Mouse (Mus musculus): ENCODE data around the gene Gm8212.
"Not testable (repeated sequence)": the region's sequence is repeated elsewhere in the genome, so short reads cannot be mapped to it uniquely, and the experiment has no call there.

Gene Gm8212

DNA sequence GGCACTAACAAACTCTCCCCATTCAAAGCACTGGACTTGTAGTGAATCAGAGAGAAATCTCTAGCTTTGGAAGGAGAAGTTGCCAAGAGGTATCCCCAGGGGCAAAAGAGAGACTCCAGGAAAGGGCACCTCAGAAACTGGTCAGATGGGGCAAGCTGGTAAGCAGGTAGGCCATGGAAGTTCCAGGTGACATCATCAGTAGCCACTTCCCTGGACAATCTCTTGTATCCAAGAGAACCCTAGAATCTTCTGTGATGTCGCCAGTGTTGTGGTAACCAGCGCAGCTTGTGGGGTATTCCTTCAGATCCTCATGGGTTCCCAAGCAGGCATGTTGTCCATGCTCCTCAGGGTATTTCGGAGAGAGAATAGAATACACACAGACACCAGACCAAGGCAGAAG lies at the start of gene Gm8212:
Gene Gm8212 (plus strand): TSS at position 301 of the 400 bp plus-strand sequence.
- not testable (repeated sequence) for DNase-seq (ENCODE audit: low read depth in 1 of 2, low spot score in 2 of 2)

DNA sequence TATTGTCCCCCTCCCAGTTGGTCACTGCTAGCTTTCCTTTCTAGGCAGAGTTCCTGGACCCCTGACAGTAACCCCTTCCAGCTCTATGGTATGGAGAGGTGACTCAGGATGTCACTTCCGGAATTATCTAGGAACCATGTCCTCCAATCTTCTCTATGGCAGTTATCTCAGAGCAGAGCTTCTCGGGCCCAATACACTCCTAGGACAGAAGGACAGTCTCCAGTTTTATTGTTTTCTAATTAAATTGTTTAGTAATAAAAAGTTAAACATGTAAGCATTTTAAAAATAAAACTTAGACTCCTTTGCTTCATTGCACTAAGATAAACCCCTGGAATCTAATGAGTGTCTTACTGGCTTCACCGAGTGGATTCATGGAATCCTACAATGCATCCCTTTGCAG lies 15.7 kb downstream of the Gm8212 start, which contains the start of gene 4930503E14Rik:
Gene 4930503E14Rik (minus strand): TSS at position 101 of the 400 bp plus-strand sequence.
- DNase-seq (ENCODE audit: low read depth in 1 of 2, low spot score in 2 of 2) = not testable (repeated sequence)

DNA sequence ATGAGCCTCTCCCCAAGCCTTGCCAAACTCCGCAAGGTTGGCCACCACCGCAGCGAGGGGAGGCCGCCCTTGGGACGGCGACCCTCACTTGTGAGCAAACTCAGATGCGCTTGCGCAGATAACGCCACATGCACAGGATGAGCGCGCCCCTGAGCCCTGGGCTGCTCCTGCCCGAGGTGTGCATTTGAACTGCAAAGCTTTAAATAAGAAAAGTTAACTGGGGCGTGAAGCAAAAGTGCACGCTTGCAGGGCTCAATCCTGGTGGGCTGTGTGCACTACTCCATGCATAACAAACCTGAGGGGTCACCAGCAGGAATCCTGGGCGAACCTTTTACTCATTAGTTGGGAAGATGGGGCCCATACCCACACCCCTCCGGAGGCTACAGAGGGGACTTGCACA lies 50.6 kb downstream of the Gm8212 start:
- DNase-seq (ENCODE audit: low read depth in 1 of 2, low spot score in 2 of 2) = no peak

All from monocyte, adult 2 months (primary cell).